Mouse (Mus musculus): ENCODE data around the gene Brpf1.
A peak's percentile ranks its signal among the peaks of the same experiment; 100 is the strongest.
"Not testable (repeated sequence)": the region's sequence is repeated elsewhere in the genome, so short reads cannot be mapped to it uniquely, and the experiment has no call there.

Gene Brpf1

GRCm38 (mm10) chr6:113307481-113308121 is 664 bp downstream of the Brpf1 start:
- DNase-seq = peak; percentile 70

GRCm38 (mm10) chr6:113308141-113308540 is 1.2 kb downstream of the Brpf1 start:
- peak; percentile 97 to 98 for DNase-seq

GRCm38 (mm10) chr6:113315972-113316371 is 9.0 kb downstream of the Brpf1 start:
- no peak for DNase-seq

GRCm38 (mm10) chr6:113326533-113327315 is 19.8 kb downstream of the Brpf1 start, which contains the start of gene Ogg1:
TSS of gene Ogg1 (plus strand) at chr6:113326972.
- DNase-seq = peak; percentile 96 to 98

- no peak for DNase-seq
These were observed 22.5 kb downstream of the Brpf1 start for GRCm38 (mm10) chr6:113329396-113329795.

- no peak for DNase-seq
These were observed 23.6 kb downstream of the Brpf1 start for GRCm38 (mm10) chr6:113330547-113330946.

- no peak for DNase-seq
These were observed 24.8 kb downstream of the Brpf1 start for GRCm38 (mm10) chr6:113331721-113332120.

- DNase-seq = not testable (repeated sequence)
These were observed 25.8 kb downstream of the Brpf1 start for GRCm38 (mm10) chr6:113332734-113333133.

- DNase-seq = peak; percentile 62 to 71
These were observed 26.4 kb downstream of the Brpf1 start for GRCm38 (mm10) chr6:113333137-113333950.

- DNase-seq = no peak
These were observed 27.3 kb downstream of the Brpf1 start for GRCm38 (mm10) chr6:113334216-113334615.

- DNase-seq = peak; percentile 32 to 36
These were observed 30.1 kb downstream of the Brpf1 start for GRCm38 (mm10) chr6:113336852-113337620.

GRCm38 (mm10) chr6:113341574-113341973 is 34.6 kb downstream of the Brpf1 start:
- DNase-seq = no peak

- DNase-seq = no peak
These were observed 35.4 kb downstream of the Brpf1 start for GRCm38 (mm10) chr6:113342297-113342696.

GRCm38 (mm10) chr6:113343177-113344092 is 36.5 kb downstream of the Brpf1 start, which contains the start of gene Camk1:
TSS of gene Camk1 (minus strand) at chr6:113343984.
- peak; percentile 65 to 76 for DNase-seq

- DNase-seq = peak; percentile 68 to 77
These were observed 37.4 kb downstream of the Brpf1 start for GRCm38 (mm10) chr6:113344321-113344720.

GRCm38 (mm10) chr6:113346897-113347296 is 40.0 kb downstream of the Brpf1 start:
- DNase-seq = no peak

GRCm38 (mm10) chr6:113350538-113350937 is 43.6 kb downstream of the Brpf1 start:
- DNase-seq = no peak

- no peak for DNase-seq
These were observed 44.2 kb downstream of the Brpf1 start for GRCm38 (mm10) chr6:113351161-113351560.

- no peak for DNase-seq
These were observed 44.7 kb downstream of the Brpf1 start for GRCm38 (mm10) chr6:113351653-113352052.

- no peak for DNase-seq
These were observed 45.9 kb downstream of the Brpf1 start for GRCm38 (mm10) chr6:113352820-113353219.

GRCm38 (mm10) chr6:113353696-113354095 is 46.8 kb downstream of the Brpf1 start:
- no peak for DNase-seq

Data from cerebellum, postnatal 10 days (tissue).